Mouse (Mus musculus) lung, embryonic 16.5 days (tissue): ENCODE results near the gene Pxdc1. TPM values are rescaled to one million over a fixed set of nuclear protein-coding genes. Genes with fewer than 3 reads are reported as not detected.

Source experiments
- ATAC-seq: fragments of 200-750 bp; cut with Nextera tagmentation; 2 replicates; pipeline ENCODE4 v1.8.0; 2017; ENCODE audit warnings: low read depth, mild to moderate bottlenecking, moderate library complexity
- H3K27ac ChIP-seq: fragments of 300-500 bp; sonication (generic); 2 replicates; pipeline ENCODE4 v1.5.1; 2014; ENCODE audit warnings: mild to moderate bottlenecking, control low read depth, low read length
- H3K27me3 ChIP-seq: fragments of 300-500 bp; sonication (generic); 2 replicates; pipeline ENCODE4 v1.6.1; 2014; ENCODE audit warnings: low read depth, low read length, mixed read lengths; ENCODE audit not compliant: control insufficient read depth, insufficient read depth
- H3K36me3 ChIP-seq: fragments of 300-500 bp; sonication (generic); 2 replicates; pipeline ENCODE4 v1.6.1; 2014; ENCODE audit warnings: low read length; ENCODE audit not compliant: control insufficient read depth, insufficient read depth
- H3K4me1 ChIP-seq: fragments of 300-500 bp; sonication (generic); replicated peaks from 2 replicates; pipeline ENCODE4 v1.6.1; 2014; ENCODE audit warnings: low read length, mixed read lengths; ENCODE audit not compliant: control insufficient read depth, insufficient read depth
- H3K4me2 ChIP-seq: fragments of 300-500 bp; sonication (generic); 2 replicates; pipeline ENCODE4 v1.6.1; 2014; ENCODE audit warnings: low read depth, low read length, control low read depth
- H3K4me3 ChIP-seq: fragments of 300-500 bp; sonication (generic); 2 replicates; pipeline ENCODE4 v1.5.1; 2014; ENCODE audit warnings: mild to moderate bottlenecking, low read length, control low read depth
- H3K9ac ChIP-seq: fragments of 300-500 bp; sonication (generic); 2 replicates; pipeline ENCODE4 v1.6.1; 2014; ENCODE audit warnings: low read length, control low read depth
- H3K9me3 ChIP-seq: fragments of 300-500 bp; sonication (generic); 2 replicates; pipeline ENCODE4 v1.6.1; 2016; ENCODE audit warnings: low read length; ENCODE audit not compliant: control insufficient read depth
- WGBS: fragments of 180-500 bp; shearing (Covaris S2); extraction: QIAGEN DNeasy Blood & Tissue Kit; methylation state at CpG from one replicate; pipeline ENCODE4 v1.1.7; 2014; 5-methylcytosine and 5-hydroxymethylcytosine counted together
- polyA plus RNA-seq: library from polyadenylated mRNA; unstranded; fragments of >200 nt; fragmentation: Nextera tagmentation; extraction: Ambion mirVana; gene quantifications from 2 replicates; pipeline ENCODE4 v1.2.1, GENCODE M21; 2015

Pxdc1 gene
- polyA plus RNA-seq = 6.2 and 9.0 TPM in 2 replicates

DNA sequence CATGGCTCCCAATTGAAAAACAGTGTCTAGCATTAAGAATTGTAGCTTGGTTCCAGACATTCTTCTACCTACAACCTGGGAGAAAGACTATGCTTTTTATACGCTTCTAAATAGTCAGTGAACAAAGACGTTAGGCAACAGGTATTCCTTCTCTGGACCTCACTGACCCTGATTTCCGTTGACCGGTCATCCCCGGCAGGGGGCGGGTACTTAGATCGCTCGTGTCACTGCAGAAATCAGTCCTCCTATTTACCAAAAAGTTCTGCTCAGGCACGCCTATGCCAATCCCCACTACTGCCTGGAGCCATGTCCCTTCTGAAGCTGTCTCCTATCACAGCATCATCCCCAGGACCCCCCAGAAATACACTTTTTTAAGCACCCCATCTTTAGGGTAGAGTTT is at the start of gene Pxdc1:
TSS of gene Pxdc1 (minus strand) at position 96 of the 400 bp plus-strand sequence.
- peak within 1 kb of the TSS; percentile 96 for H3K4me2 ChIP-seq
- no peaks in the 10 kb centered on the region for H3K9me3 ChIP-seq
- no peaks in the 10 kb centered on the region for H3K36me3 ChIP-seq
- H3K27me3 ChIP-seq = peaks cover 3% of the 10 kb centered on the region; the same call in 1 of the 2 replicates
- peak within 1 kb of the TSS; percentile 57 for H3K4me3 ChIP-seq
- H3K27ac ChIP-seq = peak within 1 kb of the TSS; percentile 56
- WGBS = 7% methylated on average over 9 of the region's 9 CpGs
- peaks cover 7% of the 10 kb centered on the region for H3K4me1 ChIP-seq
- ATAC-seq = no peak
- H3K9ac ChIP-seq = peak within 1 kb of the TSS; percentile 77

GRCm38 (mm10) chr13:34700630-34701029 is 47.3 kb upstream of the Pxdc1 start:
- Histone ChIP-seq H3K9me3 (no peaks in the 10 kb centered on the region), H3K4me2 (no peak overlapping the region), H3K36me3 (no peaks in the 10 kb centered on the region), H3K27ac (no peak overlapping the region), H3K9ac (no peak overlapping the region), H3K4me3 (no peak overlapping the region), H3K27me3 (no peaks in the 10 kb centered on the region), H3K4me1 (0 out of 2 replicates have a peak, but pooled peaks cover 4% of the 10 kb centered on the region)
- 81% methylated on average over 1 of the region's 1 CpGs for WGBS
- ATAC-seq = no peak

DNA sequence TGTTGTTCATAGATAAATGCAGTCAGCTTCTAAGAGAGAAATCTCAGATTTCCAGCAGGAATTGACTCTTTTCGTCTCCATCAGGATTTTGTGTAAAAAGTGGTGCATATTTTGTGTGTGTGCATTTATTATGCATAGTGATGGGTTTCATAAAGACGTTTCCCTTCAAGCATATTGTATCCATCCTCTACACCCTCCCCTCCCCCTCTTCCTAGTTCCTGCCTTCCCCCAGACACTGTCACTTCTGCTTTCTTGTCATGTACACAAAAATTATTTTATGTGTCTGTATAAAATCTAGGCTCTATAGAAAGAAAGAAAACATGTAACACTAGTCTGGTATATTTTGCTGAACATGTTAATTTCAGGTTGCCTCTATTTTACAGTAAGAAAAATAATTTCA is 46.8 kb upstream of the Pxdc1 start:
- H3K27me3 ChIP-seq = no peaks in the 10 kb centered on the region
- WGBS = 33% methylated on average over 2 of the region's 2 CpGs
- H3K4me3 ChIP-seq = no peak overlapping the region
- no peak overlapping the region for H3K27ac ChIP-seq
- ATAC-seq = no peak
- no peaks in the 10 kb centered on the region for H3K36me3 ChIP-seq
- no peaks in the 10 kb centered on the region for H3K9me3 ChIP-seq
- H3K4me2 ChIP-seq = no peak overlapping the region
- no peak overlapping the region for H3K9ac ChIP-seq
- 0 out of 2 replicates have a peak, but pooled peaks cover 4% of the 10 kb centered on the region for H3K4me1 ChIP-seq

- no peak overlapping the region for H3K27ac ChIP-seq
- no peaks in the 10 kb centered on the region for H3K36me3 ChIP-seq
- H3K9ac ChIP-seq = no peak overlapping the region
- no peak overlapping the region for H3K4me2 ChIP-seq
- no peak overlapping the region for H3K4me3 ChIP-seq
- H3K27me3 ChIP-seq = no peaks in the 10 kb centered on the region
- ATAC-seq = peak; percentile 43; the same call in 1 of the 2 replicates
- no peaks in the 10 kb centered on the region for H3K9me3 ChIP-seq
- WGBS = 65% methylated on average over 7 of the region's 7 CpGs
- H3K4me1 ChIP-seq = 0 out of 2 replicates have a peak, but pooled peaks cover 4% of the 10 kb centered on the region
Observed at GRCm38 (mm10) chr13:34696734-34697332, 43.5 kb upstream of the Pxdc1 start.

DNA sequence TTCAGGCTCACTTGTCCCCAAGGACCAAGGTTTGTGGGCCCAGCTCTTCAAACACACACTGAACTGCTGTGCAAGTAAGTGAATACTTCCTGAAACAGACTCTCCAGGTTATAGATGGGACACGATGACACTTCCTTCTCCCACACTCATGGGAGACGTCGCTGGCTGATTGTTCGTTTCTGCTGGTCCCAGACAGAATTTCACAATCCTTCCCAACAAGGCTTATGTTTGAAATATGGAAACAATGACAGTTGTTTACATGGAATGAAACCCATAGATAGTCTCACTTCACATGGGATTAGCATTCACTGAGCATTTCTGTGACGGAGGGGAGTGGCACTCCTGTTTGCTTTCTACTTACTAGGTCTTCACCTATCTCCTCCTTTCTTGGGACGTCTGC is 39.8 kb upstream of the Pxdc1 start:
- H3K9ac ChIP-seq = no peak overlapping the region
- no peak overlapping the region for H3K4me3 ChIP-seq
- ATAC-seq = peak; percentile 26; the same call in 1 of the 2 replicates
- H3K9me3 ChIP-seq = no peaks in the 10 kb centered on the region
- H3K27ac ChIP-seq = no peak overlapping the region
- 24% methylated on average over 6 of the region's 6 CpGs for WGBS
- H3K4me1 ChIP-seq = 0 out of 2 replicates have a peak, but pooled peaks cover 4% of the 10 kb centered on the region
- no peaks in the 10 kb centered on the region for H3K36me3 ChIP-seq
- H3K27me3 ChIP-seq = no peaks in the 10 kb centered on the region
- H3K4me2 ChIP-seq = no peak overlapping the region

DNA sequence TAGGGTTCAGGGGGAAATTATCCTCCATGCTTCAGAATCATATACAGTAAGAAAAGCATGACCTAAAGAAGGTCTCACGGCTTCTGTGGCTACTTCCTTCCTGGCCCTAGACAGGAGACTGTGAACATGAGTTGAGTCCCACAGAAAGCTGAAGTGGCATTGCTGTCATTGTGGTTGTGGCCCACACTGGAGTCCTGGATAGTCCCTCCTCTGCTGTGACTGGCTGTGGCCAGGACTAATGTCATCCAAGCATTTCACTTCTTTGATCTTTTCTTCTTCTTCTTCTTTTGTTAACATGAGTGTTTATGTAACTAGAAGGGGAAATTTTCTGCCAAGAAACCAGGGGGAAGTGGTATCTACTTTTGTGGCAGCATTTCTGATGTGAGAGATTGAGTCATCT is 37.8 kb upstream of the Pxdc1 start:
- 0 out of 2 replicates have a peak, but pooled peaks cover under 1% of the 10 kb centered on the region for H3K4me1 ChIP-seq
- no peak overlapping the region for H3K9ac ChIP-seq
- no peak overlapping the region for H3K4me3 ChIP-seq
- ATAC-seq = no peak
- WGBS = 59% methylated on average over 1 of the region's 1 CpGs
- H3K27me3 ChIP-seq = no peaks in the 10 kb centered on the region
- H3K27ac ChIP-seq = no peak overlapping the region
- no peak overlapping the region for H3K4me2 ChIP-seq
- H3K9me3 ChIP-seq = no peaks in the 10 kb centered on the region
- H3K36me3 ChIP-seq = no peaks in the 10 kb centered on the region

GRCm38 (mm10) chr13:34685008-34685765 is 31.9 kb upstream of the Pxdc1 start:
- H3K27me3 ChIP-seq = no peaks in the 10 kb centered on the region
- no peak overlapping the region for H3K9ac ChIP-seq
- WGBS = 74% methylated on average over 7 of the region's 7 CpGs
- H3K36me3 ChIP-seq = no peaks in the 10 kb centered on the region
- H3K4me1 ChIP-seq = no peaks in the 10 kb centered on the region
- no peak overlapping the region for H3K27ac ChIP-seq
- no peak for ATAC-seq
- no peak overlapping the region for H3K4me3 ChIP-seq
- H3K4me2 ChIP-seq = no peak overlapping the region
- H3K9me3 ChIP-seq = no peaks in the 10 kb centered on the region

GRCm38 (mm10) chr13:34683762-34684488 is 30.6 kb upstream of the Pxdc1 start:
- Histone ChIP-seq H3K4me1 (no peaks in the 10 kb centered on the region), H3K36me3 (no peaks in the 10 kb centered on the region), H3K4me2 (no peak overlapping the region), H3K27me3 (no peaks in the 10 kb centered on the region), H3K9ac (no peak overlapping the region), H3K4me3 (no peak overlapping the region), H3K9me3 (no peaks in the 10 kb centered on the region), H3K27ac (no peak overlapping the region)
- ATAC-seq = no peak
- 88% methylated on average over 18 of the region's 18 CpGs for WGBS

DNA sequence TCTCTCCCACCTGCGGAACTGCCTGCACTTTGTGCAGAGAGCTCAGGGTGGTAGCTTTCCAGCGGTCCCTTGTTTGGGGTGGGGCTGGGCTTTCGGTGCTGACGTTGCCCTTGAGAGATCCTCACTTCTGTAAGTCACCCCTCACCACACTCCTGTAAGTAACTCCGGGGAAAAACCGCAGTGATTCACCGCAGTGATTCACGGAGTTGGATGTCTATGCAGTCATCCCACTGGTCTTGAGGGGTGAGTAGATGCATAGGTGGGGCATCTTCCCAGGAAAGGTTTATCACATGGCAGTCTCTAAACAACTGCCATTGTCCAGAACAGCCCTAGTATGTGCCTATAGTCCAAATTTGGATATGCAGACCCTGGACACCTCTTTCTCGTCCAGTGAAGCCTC is 30.0 kb upstream of the Pxdc1 start:
- Histone ChIP-seq H3K9me3 (no peaks in the 10 kb centered on the region), H3K27me3 (no peaks in the 10 kb centered on the region), H3K4me2 (no peak overlapping the region), H3K4me1 (no peaks in the 10 kb centered on the region), H3K27ac (no peak overlapping the region), H3K36me3 (no peaks in the 10 kb centered on the region), H3K4me3 (no peak overlapping the region), H3K9ac (no peak overlapping the region)
- 76% methylated on average over 9 of the region's 9 CpGs for WGBS
- no peak for ATAC-seq
